Mouse (Mus musculus): Measurements from ENCODE around the gene Ccr6.
"Not testable (repeated sequence)": the region's sequence is repeated elsewhere in the genome, so short reads cannot be mapped to it uniquely, and the experiment has no call there.

Gene Ccr6

GRCm38 (mm10) chr17:8235743-8236142 lies at the start of gene Ccr6:
Gene Ccr6, plus strand, starts transcription at chr17:8236043.
- DNase-seq: no peak

GRCm38 (mm10) chr17:8193678-8194077 lies 42.2 kb upstream of the Ccr6 start:
- DNase-seq: no peak

DNA sequence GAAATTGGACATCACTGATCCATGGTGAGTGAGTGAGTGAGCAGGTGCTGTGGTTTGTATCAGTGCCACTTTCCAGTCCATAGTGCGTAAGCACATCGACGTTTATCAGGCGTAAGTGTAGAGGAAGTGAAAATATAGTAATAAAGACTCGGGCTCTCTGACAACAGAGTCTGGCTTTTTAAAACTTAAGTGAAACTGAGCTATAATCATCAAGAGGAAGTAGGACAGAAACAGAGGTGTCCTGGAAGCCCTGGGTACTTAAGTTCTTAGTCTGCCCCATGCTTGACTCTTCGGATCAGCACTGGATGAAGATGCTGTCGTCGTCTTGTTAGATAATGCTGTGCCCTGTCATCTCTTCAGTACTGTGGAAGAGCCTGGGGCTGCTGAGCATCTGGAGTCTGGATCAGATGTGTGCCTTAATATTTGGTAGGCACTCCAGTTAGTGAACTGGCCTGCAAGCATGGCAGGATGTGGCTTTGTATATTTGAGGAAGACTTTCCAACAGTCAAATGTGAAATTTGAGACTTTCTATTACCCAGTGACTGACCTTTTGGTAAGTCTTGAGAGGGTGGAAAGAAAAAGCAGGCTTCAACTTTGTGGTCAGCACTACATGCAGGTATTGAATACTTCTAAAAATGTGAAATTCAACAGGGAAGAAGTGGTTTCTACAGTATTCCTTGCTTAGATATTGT lies 40.0 kb upstream of the Ccr6 start:
- DNase-seq: no peak

- no peak for DNase-seq
Measured at GRCm38 (mm10) chr17:8197652-8198051, 38.2 kb upstream of the Ccr6 start.

GRCm38 (mm10) chr17:8199067-8199935 lies 36.5 kb upstream of the Ccr6 start:
- no peak for DNase-seq

- DNase-seq: no peak
Measured at GRCm38 (mm10) chr17:8199936-8200330, 35.9 kb upstream of the Ccr6 start.

- no peak for DNase-seq
Measured at GRCm38 (mm10) chr17:8203487-8203886, 32.4 kb upstream of the Ccr6 start.

GRCm38 (mm10) chr17:8205221-8205631 lies 30.6 kb upstream of the Ccr6 start:
- DNase-seq: not testable (repeated sequence)

DNA sequence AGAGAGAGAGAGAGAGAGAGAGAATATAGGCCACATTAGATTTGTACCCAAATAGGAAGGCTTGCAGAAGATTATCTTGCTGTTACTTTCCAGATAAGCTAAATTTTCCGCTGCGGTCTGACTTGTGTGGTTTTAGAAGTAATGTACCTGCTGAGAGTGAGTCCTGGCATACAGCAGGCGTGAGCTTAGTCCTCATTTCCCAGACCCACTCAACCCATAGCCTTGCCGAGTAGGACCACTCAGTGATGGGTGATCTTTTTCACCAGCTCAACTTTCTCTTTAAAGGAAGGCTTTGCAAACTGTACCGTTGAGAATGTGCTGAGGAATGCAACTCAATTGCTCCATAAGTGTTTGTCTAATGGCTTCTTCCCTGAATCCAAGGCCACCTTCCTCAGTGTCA lies 29.2 kb upstream of the Ccr6 start:
- DNase-seq: no peak

DNA sequence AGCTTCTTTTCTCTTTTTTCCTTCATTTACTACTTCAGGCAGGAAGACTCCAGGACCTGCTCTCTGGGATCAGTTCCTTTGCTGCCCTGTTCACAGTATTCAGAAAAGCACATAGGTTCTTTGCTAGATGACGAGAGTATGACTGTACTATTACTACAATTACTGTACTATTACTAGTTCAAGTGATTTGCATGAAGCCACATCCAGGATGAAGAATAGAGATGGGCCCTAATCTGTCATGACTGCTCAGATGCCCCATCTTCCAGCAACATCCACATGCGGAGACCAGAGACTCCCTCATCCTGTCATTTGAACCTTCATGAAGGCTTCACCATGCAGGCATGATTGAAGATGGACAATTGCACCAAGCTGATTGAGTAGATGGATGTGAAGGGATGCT lies 26.1 kb upstream of the Ccr6 start:
- no peak for DNase-seq

GRCm38 (mm10) chr17:8210170-8210569 lies 25.7 kb upstream of the Ccr6 start:
- DNase-seq: no peak

- DNase-seq: no peak
Measured at GRCm38 (mm10) chr17:8210675-8211074, 25.2 kb upstream of the Ccr6 start.

- DNase-seq: no peak
Measured at GRCm38 (mm10) chr17:8211399-8211798, 24.4 kb upstream of the Ccr6 start.

DNA sequence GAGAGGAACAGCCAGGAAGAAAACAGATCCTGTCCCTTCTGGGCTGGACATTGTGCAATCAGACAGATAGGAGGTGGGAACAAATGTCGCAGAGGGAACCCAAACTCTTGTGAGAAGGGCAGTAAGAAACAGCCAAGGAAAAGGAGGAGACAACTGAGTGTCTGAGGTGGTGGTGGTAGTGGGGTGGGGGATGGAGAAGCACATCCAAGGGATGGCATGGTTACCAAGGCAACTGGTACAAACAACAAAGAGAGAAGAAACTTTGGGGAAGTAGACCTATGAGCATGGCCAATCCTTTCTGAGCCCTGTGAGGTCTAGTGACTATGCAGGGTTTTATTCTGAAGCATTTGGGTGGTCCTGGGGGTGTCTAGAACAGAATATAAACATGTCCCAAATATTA lies 21.5 kb upstream of the Ccr6 start:
- no peak for DNase-seq

DNA sequence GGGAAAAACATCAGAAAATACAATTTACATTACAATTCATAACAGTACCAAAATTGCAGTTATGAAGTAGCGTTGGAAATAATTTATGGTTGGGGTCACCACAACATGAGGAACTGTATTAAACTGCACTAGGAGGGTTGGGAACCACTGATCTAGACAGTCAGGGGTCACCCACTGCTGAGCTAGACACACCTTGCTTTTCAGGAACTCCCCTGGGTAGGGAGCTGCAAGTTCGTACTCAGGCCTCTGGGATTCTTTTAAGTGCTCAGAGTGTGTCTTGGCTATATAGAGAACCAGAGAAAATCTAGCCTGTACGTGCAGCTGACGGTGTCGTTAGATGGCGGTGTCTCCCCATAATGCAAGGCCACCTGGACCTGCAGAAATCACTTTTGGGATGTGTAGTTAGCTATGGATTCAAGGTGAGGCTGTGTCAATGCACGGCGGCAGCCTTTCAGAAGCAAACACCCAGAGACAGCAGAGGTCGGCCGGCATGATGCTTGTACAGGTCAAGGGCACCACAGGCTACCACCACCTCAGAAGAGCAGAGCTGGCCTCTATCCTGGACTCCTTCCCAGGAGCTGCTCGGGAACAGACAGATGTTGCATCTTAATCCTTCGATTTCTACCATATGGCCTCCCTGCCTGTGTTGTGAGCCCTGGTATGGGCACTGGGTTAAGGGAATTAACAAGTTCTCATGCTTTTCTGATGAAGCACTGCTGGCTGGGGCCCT lies 20.7 kb upstream of the Ccr6 start:
- peak; percentile 13 for DNase-seq

DNA sequence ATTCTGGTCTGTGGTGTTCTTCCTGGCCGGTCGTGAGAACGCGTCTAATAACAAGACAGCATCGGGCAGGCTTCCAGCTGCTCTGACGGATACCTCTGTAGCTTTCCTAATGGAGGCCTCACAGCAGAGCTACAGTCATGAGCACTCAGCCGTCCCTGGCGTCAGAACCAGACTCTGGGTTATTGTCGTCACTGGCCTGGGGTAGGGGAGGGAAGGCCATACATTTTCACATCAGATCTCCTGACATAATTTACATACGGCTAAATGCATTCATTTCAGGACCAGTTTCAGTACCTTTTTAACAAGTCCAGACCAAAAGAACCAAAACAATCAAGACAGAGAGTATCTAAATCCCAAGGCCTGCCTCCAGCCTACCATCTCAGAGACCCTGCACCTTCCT lies 12.6 kb upstream of the Ccr6 start:
- no peak for DNase-seq

DNA sequence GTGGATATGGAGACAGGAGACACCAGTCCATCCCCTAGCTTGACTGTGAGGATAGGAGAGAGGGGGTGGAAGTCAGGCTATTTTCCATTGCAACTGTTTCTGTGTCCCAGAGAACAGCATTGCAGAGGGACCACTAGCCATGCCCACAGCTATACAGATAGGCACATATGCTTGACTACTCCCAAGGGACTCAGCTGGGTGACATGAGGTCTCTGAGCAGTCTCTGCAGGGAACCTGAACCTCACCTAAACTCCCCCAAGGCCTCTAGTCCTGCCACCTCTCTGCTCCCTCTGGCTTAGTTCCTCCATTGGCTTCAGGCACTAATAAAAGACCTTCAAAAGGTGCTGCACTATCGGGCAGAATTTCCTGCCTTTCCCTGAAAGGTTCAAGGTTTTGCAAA lies 11.8 kb upstream of the Ccr6 start:
- no peak for DNase-seq

DNA sequence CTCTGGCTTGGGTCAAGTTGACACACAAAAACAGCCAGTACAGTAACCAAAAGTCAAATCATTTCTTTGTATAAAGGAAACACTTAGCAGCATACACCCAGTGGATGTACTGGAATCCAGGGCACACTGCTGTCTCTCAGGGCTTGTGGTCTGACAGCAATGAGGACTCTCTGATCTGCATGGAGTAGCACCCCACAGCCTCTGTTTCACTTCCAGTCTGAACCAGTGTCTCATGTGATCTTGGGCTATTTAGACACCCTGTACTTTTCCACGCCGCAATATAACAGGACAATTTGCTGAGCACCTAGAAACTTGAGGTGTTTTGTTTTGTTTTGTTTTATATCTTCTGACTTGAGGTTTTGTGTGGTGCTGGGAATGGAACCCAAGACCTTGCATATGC lies 10.7 kb upstream of the Ccr6 start:
- DNase-seq: no peak

DNA sequence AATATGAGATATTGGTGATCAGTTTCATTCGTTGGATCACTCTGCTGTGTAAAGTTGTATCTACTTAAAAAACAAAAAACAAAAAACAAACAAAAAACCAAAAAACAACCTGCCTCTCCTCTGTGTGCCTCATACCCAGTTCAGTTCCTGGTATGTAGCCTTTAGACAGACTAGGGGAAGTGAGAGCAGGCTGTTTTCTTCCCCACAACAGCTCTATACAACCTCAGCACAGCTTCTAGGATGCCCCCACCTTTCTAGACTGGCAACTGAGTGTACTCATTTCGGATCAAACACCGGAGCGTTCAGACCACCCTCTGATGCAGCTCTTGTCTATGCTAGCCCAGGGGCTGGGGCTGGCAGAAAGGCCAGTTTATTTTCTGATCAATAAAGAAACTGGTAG lies 10.1 kb upstream of the Ccr6 start:
- no peak for DNase-seq

DNA sequence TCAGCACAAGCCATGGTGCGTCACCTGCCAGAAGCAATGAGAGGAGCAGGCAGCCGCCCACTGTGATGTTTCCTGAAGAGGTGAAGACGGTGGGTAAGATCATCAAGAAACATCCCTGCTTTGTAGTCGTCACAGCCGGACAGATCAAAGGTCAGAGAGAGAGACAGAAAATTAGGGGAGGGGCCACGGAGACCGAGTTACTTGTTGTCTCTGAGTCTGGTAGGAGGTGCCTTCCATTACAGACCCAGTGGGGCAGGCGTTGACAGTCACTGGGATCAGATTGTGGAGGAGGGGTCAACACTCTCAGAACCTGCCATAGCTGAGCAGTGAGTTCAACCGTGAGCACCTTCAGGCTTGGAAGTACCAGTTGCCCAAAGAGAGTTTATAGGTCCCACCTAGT lies 7.2 kb upstream of the Ccr6 start:
- no peak for DNase-seq

DNA sequence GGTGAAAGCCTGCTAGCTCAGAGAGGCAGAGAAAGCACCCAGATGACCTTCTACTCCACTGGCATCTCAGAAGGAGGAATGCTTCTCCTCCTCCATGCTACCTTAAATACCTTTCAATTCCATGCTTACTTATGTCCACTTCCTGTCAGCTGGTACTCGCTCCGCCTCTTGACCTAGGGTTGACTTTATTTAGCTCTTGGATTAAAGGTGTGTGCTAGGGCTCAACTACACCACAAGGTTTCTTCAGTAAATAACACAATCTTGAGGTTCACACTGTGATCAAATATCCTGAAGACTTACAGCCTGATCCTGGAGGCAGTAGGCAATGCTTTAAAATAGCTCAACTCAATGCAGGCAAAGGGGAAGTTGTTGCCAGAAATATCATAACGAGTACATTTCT lies 6.2 kb upstream of the Ccr6 start:
- no peak for DNase-seq

GRCm38 (mm10) chr17:8232089-8232488 lies 3.8 kb upstream of the Ccr6 start:
- DNase-seq: no peak

- no peak for DNase-seq
Measured at GRCm38 (mm10) chr17:8233618-8234214, 2.1 kb upstream of the Ccr6 start.

Data from cerebellum, adult 11-12 months (tissue).